Mouse (Mus musculus): ENCODE measurements around the gene Stpg1. TPM values are rescaled to one million over a fixed set of nuclear protein-coding genes. Genes with fewer than 3 reads are reported as not detected.

Gene Stpg1
- polyA plus RNA-seq, 1 experiment from 2014 or later = 0.18 TPM

- H3K36me3 ChIP-seq (ENCODE audit: control insufficient read depth, insufficient read depth, low read length) = no peaks in the 10 kb centered on the region
- peak; percentile 39 for DNase-seq (ENCODE audit: low spot score)
Measured at GRCm38 (mm10) chr4:135567484-135567883, 72.9 kb downstream of the Stpg1 start.

GRCm38 (mm10) chr4:135569201-135569600, 74.6 kb downstream of the Stpg1 start:
- H3K27ac ChIP-seq (replicated peaks) = 0 out of 2 replicates have a peak overlapping the region, but pooled peaks have one; percentile 58
- no peaks in the 10 kb centered on the region for H3K36me3 ChIP-seq (ENCODE audit: control insufficient read depth, insufficient read depth, low read length)
- TF ChIP-seq EP300 (optimal IDR thresholded peaks at IDR 0.05) = no peak
- TF ChIP-seq CTCF (IDR thresholded peaks at IDR 0.05; ENCODE audit: low read depth) = no peak
- peak; percentile 4; the same call in 1 of the 2 replicates for ATAC-seq (ENCODE audit: low FRiP score, low TSS enrichment)
- H3K9ac ChIP-seq (ENCODE audit: low read length) = no peak overlapping the region
- DNase-seq (ENCODE audit: low spot score) = peak; percentile 53
- 15% methylated on average over 11 of the region's 11 CpGs for WGBS
- peak overlapping the region; percentile 36; the same call in 1 of the 2 replicates for H3K4me3 ChIP-seq (ENCODE audit: low read depth, low read length)
- no peaks in the 10 kb centered on the region for H3K27me3 ChIP-seq (ENCODE audit: control insufficient read depth, insufficient read depth, low read length)
- H3K4me1 ChIP-seq (replicated peaks; ENCODE audit: control insufficient read depth, insufficient read depth) = no peaks in the 10 kb centered on the region; the same call in 1 of the 2 replicates
- no peaks in the 10 kb centered on the region for H3K9me3 ChIP-seq (ENCODE audit: control insufficient read depth, low read length)
- peak overlapping the region; percentile 62 for H3K4me2 ChIP-seq (replicated peaks; ENCODE audit: low read depth)

More at GRCm38 (mm10) chr4:135567484-135567883, 72.9 kb downstream of the Stpg1 start:
- peak; percentile 48; the same call in 1 of the 2 replicates for ATAC-seq (ENCODE audit: low FRiP score, low TSS enrichment)
- Histone ChIP-seq H3K4me2 (replicated peaks; ENCODE audit: low read depth) (no peak overlapping the region), H3K9me3 (ENCODE audit: control insufficient read depth, low read length) (no peaks in the 10 kb centered on the region), H3K27me3 (ENCODE audit: control insufficient read depth, insufficient read depth, low read length) (no peaks in the 10 kb centered on the region), H3K27ac (replicated peaks) (peak overlapping the region; percentile 77), H3K4me3 (ENCODE audit: low read depth, low read length) (no peak overlapping the region), H3K9ac (ENCODE audit: low read length) (no peak overlapping the region), H3K4me1 (replicated peaks; ENCODE audit: control insufficient read depth, insufficient read depth) (no peaks in the 10 kb centered on the region; the same call in 1 of the 2 replicates)
- 37% methylated on average over 8 of the region's 8 CpGs for WGBS
- no peak for TF ChIP-seq CTCF (IDR thresholded peaks at IDR 0.05; ENCODE audit: low read depth)
- no peak for TF ChIP-seq EP300 (optimal IDR thresholded peaks at IDR 0.05)

- DNase-seq (ENCODE audit: low spot score) (peak; percentile 84), ATAC-seq (ENCODE audit: low FRiP score, low TSS enrichment) (peak; percentile 6)
- Histone ChIP-seq H3K9me3 (ENCODE audit: control insufficient read depth, low read length) (no peaks in the 10 kb centered on the region), H3K27ac (replicated peaks) (peak overlapping the region; percentile 76), H3K36me3 (ENCODE audit: control insufficient read depth, insufficient read depth, low read length) (no peaks in the 10 kb centered on the region), H3K4me3 (ENCODE audit: low read depth, low read length) (peak overlapping the region; percentile 36), H3K9ac (ENCODE audit: low read length) (peak overlapping the region; percentile 54), H3K27me3 (ENCODE audit: control insufficient read depth, insufficient read depth, low read length) (no peaks in the 10 kb centered on the region), H3K4me2 (replicated peaks; ENCODE audit: low read depth) (peak overlapping the region; percentile 62), H3K4me1 (replicated peaks; ENCODE audit: control insufficient read depth, insufficient read depth) (no peaks in the 10 kb centered on the region; the same call in 1 of the 2 replicates)
- no peak for TF ChIP-seq EP300 (optimal IDR thresholded peaks at IDR 0.05)
- 0 out of 2 replicates have a peak, but pooled peaks have one; percentile 7 for TF ChIP-seq CTCF (IDR thresholded peaks at IDR 0.05; ENCODE audit: low read depth)
- WGBS = 13% methylated on average over 32 of the region's 32 CpGs
Measured at GRCm38 (mm10) chr4:135570152-135571036, 75.8 kb downstream of the Stpg1 start.

GRCm38 (mm10) chr4:135571037-135571550, 76.5 kb downstream of the Stpg1 start:
- TF ChIP-seq CTCF (IDR thresholded peaks at IDR 0.05; ENCODE audit: low read depth) (no peak), EP300 (optimal IDR thresholded peaks at IDR 0.05) (no peak)
- no peaks in the 10 kb centered on the region for H3K27me3 ChIP-seq (ENCODE audit: control insufficient read depth, insufficient read depth, low read length)
- H3K9me3 ChIP-seq (ENCODE audit: control insufficient read depth, low read length) = no peaks in the 10 kb centered on the region
- WGBS = 42% methylated on average over 6 of the region's 6 CpGs
- peak overlapping the region; percentile 62 for H3K4me2 ChIP-seq (replicated peaks; ENCODE audit: low read depth)
- H3K9ac ChIP-seq (ENCODE audit: low read length) = peak overlapping the region; percentile 54
- ATAC-seq (ENCODE audit: low FRiP score, low TSS enrichment) (no peak), DNase-seq (ENCODE audit: low spot score) (no peak)
- H3K4me3 ChIP-seq (ENCODE audit: low read depth, low read length) = peak overlapping the region; percentile 36
- no peaks in the 10 kb centered on the region for H3K36me3 ChIP-seq (ENCODE audit: control insufficient read depth, insufficient read depth, low read length)
- peak overlapping the region; percentile 76 for H3K27ac ChIP-seq (replicated peaks)
- H3K4me1 ChIP-seq (replicated peaks; ENCODE audit: control insufficient read depth, insufficient read depth) = no peaks in the 10 kb centered on the region; the same call in 1 of the 2 replicates

GRCm38 (mm10) chr4:135572276-135572675, 77.7 kb downstream of the Stpg1 start:
- H3K4me2 ChIP-seq (replicated peaks; ENCODE audit: low read depth) = 0 out of 2 replicates have a peak overlapping the region, but pooled peaks have one; percentile 21
- 30% methylated on average over 8 of the region's 8 CpGs for WGBS
- peak overlapping the region; percentile 63 for H3K27ac ChIP-seq (replicated peaks)
- TF ChIP-seq CTCF (IDR thresholded peaks at IDR 0.05; ENCODE audit: low read depth) = no peak
- TF ChIP-seq EP300 (optimal IDR thresholded peaks at IDR 0.05) = no peak
- H3K4me1 ChIP-seq (replicated peaks; ENCODE audit: control insufficient read depth, insufficient read depth) = no peaks in the 10 kb centered on the region; the same call in 1 of the 2 replicates
- DNase-seq (ENCODE audit: low spot score) = no peak
- H3K9me3 ChIP-seq (ENCODE audit: control insufficient read depth, low read length) = no peaks in the 10 kb centered on the region
- H3K4me3 ChIP-seq (ENCODE audit: low read depth, low read length) = peak overlapping the region; percentile 34
- no peaks in the 10 kb centered on the region for H3K27me3 ChIP-seq (ENCODE audit: control insufficient read depth, insufficient read depth, low read length)
- ATAC-seq (ENCODE audit: low FRiP score, low TSS enrichment) = no peak
- H3K36me3 ChIP-seq (ENCODE audit: control insufficient read depth, insufficient read depth, low read length) = no peaks in the 10 kb centered on the region
- no peak overlapping the region; the same call in 1 of the 2 replicates for H3K9ac ChIP-seq (ENCODE audit: low read length)

All from stomach, postnatal 0 days (tissue).